Mouse (Mus musculus) hindbrain, embryonic 13.5 days (tissue): ENCODE measurements around the gene Bpi. TPM values are rescaled to one million over a fixed set of nuclear protein-coding genes. Genes with fewer than 3 reads are reported as not detected.
A peak's percentile ranks its signal among the peaks of the same experiment; 100 is the strongest.

ENCODE experiments used
- ATAC-seq: fragments of 200-750 bp; cut with Nextera tagmentation; 2 replicates; pipeline ENCODE4 v1.8.0; 2017; ENCODE audit warnings: moderate TSS enrichment; ENCODE audit not compliant: low FRiP score
- H3K27ac ChIP-seq: fragments of 300-500 bp; sonication (generic); 2 replicates; pipeline ENCODE4 v1.5.1; 2015; ENCODE audit warnings: inconsistent platforms, mild to moderate bottlenecking, moderate library complexity
- H3K27me3 ChIP-seq: fragments of 300-500 bp; sonication (generic); 2 replicates; pipeline ENCODE4 v1.6.1; 2015; ENCODE audit warnings: mild to moderate bottlenecking, inconsistent platforms
- H3K36me3 ChIP-seq: fragments of 300-500 bp; sonication (generic); 2 replicates; pipeline ENCODE4 v1.6.1; 2015; ENCODE audit warnings: mild to moderate bottlenecking, inconsistent platforms
- H3K4me1 ChIP-seq: fragments of 300-500 bp; sonication (generic); replicated peaks from 2 replicates; pipeline ENCODE4 v1.6.1; 2015; ENCODE audit warnings: inconsistent platforms
- H3K4me2 ChIP-seq: fragments of 300-500 bp; sonication (generic); 2 replicates; pipeline ENCODE4 v1.6.1; 2015; ENCODE audit warnings: inconsistent platforms, mild to moderate bottlenecking, moderate library complexity
- H3K4me3 ChIP-seq: fragments of 300-500 bp; sonication (generic); 2 replicates; pipeline ENCODE4 v1.5.1; 2015; ENCODE audit warnings: mild to moderate bottlenecking, inconsistent platforms
- H3K9ac ChIP-seq: fragments of 300-500 bp; sonication (generic); 2 replicates; pipeline ENCODE4 v1.6.1; 2015; ENCODE audit warnings: mild to moderate bottlenecking, inconsistent platforms
- H3K9me3 ChIP-seq: fragments of 300-500 bp; sonication (generic); 2 replicates; pipeline ENCODE4 v1.6.1; 2016; ENCODE audit warnings: inconsistent platforms
- WGBS: fragments of 180-500 bp; shearing (Covaris S2); methylation state at CpG from one replicate; pipeline ENCODE4 v1.1.7; 2015; 5-methylcytosine and 5-hydroxymethylcytosine counted together
- polyA plus RNA-seq: library from polyadenylated mRNA; unstranded; fragments of >200 nt; fragmentation: Nextera tagmentation; extraction: Ambion mirVana; gene quantifications from 2 replicates; pipeline ENCODE4 v1.2.1, GENCODE M21; 2015

Bpi gene
- polyA plus RNA-seq, 1 experiment from 2014 or later: not detected

GRCm38 (mm10) chr2:158245072-158245817 lies 12.6 kb upstream of the Bpi start:
- H3K27me3 ChIP-seq: no peaks in the 10 kb centered on the region
- no peak overlapping the region for H3K4me3 ChIP-seq
- H3K36me3 ChIP-seq: no peaks in the 10 kb centered on the region
- ATAC-seq: no peak
- no peaks in the 10 kb centered on the region for H3K4me1 ChIP-seq
- WGBS: 50% methylated on average over 4 of the region's 4 CpGs
- no peak overlapping the region for H3K9ac ChIP-seq
- no peak overlapping the region for H3K27ac ChIP-seq
- H3K4me2 ChIP-seq: no peak overlapping the region
- no peaks in the 10 kb centered on the region for H3K9me3 ChIP-seq

- no peaks in the 10 kb centered on the region for H3K4me1 ChIP-seq
- no peaks in the 10 kb centered on the region for H3K27me3 ChIP-seq
- no peak overlapping the region for H3K4me3 ChIP-seq
- ATAC-seq: no peak
- no peak overlapping the region for H3K9ac ChIP-seq
- 82% methylated on average over 6 of the region's 6 CpGs for WGBS
- no peak overlapping the region for H3K4me2 ChIP-seq
- H3K36me3 ChIP-seq: no peaks in the 10 kb centered on the region
- no peaks in the 10 kb centered on the region for H3K9me3 ChIP-seq
- H3K27ac ChIP-seq: no peak overlapping the region
Observed at GRCm38 (mm10) chr2:158247852-158248251, 10.0 kb upstream of the Bpi start.

GRCm38 (mm10) chr2:158248318-158248717 lies 9.6 kb upstream of the Bpi start:
- no peaks in the 10 kb centered on the region for H3K36me3 ChIP-seq
- H3K9ac ChIP-seq: no peak overlapping the region
- H3K27me3 ChIP-seq: no peaks in the 10 kb centered on the region
- no peak for ATAC-seq
- H3K4me3 ChIP-seq: no peak overlapping the region
- no peak overlapping the region for H3K4me2 ChIP-seq
- no peaks in the 10 kb centered on the region for H3K4me1 ChIP-seq
- no peak overlapping the region for H3K27ac ChIP-seq
- no peaks in the 10 kb centered on the region for H3K9me3 ChIP-seq
- 77% methylated on average over 7 of the region's 7 CpGs for WGBS

GRCm38 (mm10) chr2:158250558-158250957 lies 7.3 kb upstream of the Bpi start:
- Histone ChIP-seq H3K9ac (no peak overlapping the region), H3K27ac (no peak overlapping the region), H3K4me2 (no peak overlapping the region), H3K27me3 (no peaks in the 10 kb centered on the region), H3K9me3 (no peaks in the 10 kb centered on the region), H3K36me3 (no peaks in the 10 kb centered on the region), H3K4me3 (no peak overlapping the region), H3K4me1 (no peaks in the 10 kb centered on the region)
- 84% methylated on average over 4 of the region's 4 CpGs for WGBS
- no peak for ATAC-seq

- peaks cover 3% of the 10 kb centered on the region for H3K4me1 ChIP-seq
- H3K4me3 ChIP-seq: no peak overlapping the region
- H3K9me3 ChIP-seq: no peaks in the 10 kb centered on the region
- no peak overlapping the region for H3K4me2 ChIP-seq
- WGBS: 76% methylated on average over 5 of the region's 5 CpGs
- no peak overlapping the region for H3K9ac ChIP-seq
- ATAC-seq: no peak
- H3K27ac ChIP-seq: no peak overlapping the region
- no peaks in the 10 kb centered on the region for H3K27me3 ChIP-seq
- no peaks in the 10 kb centered on the region for H3K36me3 ChIP-seq
Observed at GRCm38 (mm10) chr2:158253806-158254205, 4.1 kb upstream of the Bpi start.

GRCm38 (mm10) chr2:158256894-158257293 lies 1.0 kb upstream of the Bpi start:
- H3K4me3 ChIP-seq: no peak overlapping the region
- WGBS: 30% methylated on average over 5 of the region's 5 CpGs
- no peak overlapping the region for H3K27ac ChIP-seq

GRCm38 (mm10) chr2:158258781-158259180 lies 887 bp downstream of the Bpi start:
- 14% methylated on average over 12 of the region's 12 CpGs for whole genome bisulfite sequencing
- Histone ChIP-seq H3K9ac (no peak overlapping the region), H3K27me3 (0 out of 2 replicates have a peak, but pooled peaks cover 5% of the 10 kb centered on the region), H3K27ac (no peak overlapping the region), H3K36me3 (no peaks in the 10 kb centered on the region), H3K4me2 (no peak overlapping the region), H3K4me1 (peaks cover 3% of the 10 kb centered on the region), H3K4me3 (no peak overlapping the region), H3K9me3 (no peaks in the 10 kb centered on the region)
- ATAC-seq: no peak

More at GRCm38 (mm10) chr2:158256894-158257293, 1.0 kb upstream of the Bpi start:
- peaks cover 3% of the 10 kb centered on the region for H3K4me1 ChIP-seq
- no peak overlapping the region for H3K4me2 ChIP-seq
- no peaks in the 10 kb centered on the region for H3K36me3 ChIP-seq
- ATAC-seq: no peak
- 0 out of 2 replicates have a peak, but pooled peaks cover 5% of the 10 kb centered on the region for H3K27me3 ChIP-seq
- no peaks in the 10 kb centered on the region for H3K9me3 ChIP-seq
- no peak overlapping the region for H3K9ac ChIP-seq

- H3K4me2 ChIP-seq: no peak overlapping the region
- no peaks in the 10 kb centered on the region for H3K36me3 ChIP-seq
- ATAC-seq: no peak
- H3K27ac ChIP-seq: no peak overlapping the region
- peaks cover 3% of the 10 kb centered on the region for H3K4me1 ChIP-seq
- whole genome bisulfite sequencing: 65% methylated on average over 8 of the region's 8 CpGs
- H3K4me3 ChIP-seq: no peak overlapping the region
- H3K9me3 ChIP-seq: no peaks in the 10 kb centered on the region
- H3K9ac ChIP-seq: no peak overlapping the region
- 0 out of 2 replicates have a peak, but pooled peaks cover 5% of the 10 kb centered on the region for H3K27me3 ChIP-seq
Observed at GRCm38 (mm10) chr2:158259498-158259897, 1.6 kb downstream of the Bpi start.

GRCm38 (mm10) chr2:158264877-158265276 lies 7.0 kb downstream of the Bpi start:
- H3K9me3 ChIP-seq: no peaks in the 10 kb centered on the region
- WGBS: 87% methylated on average over 3 of the region's 3 CpGs
- H3K4me2 ChIP-seq: no peak overlapping the region
- no peak for ATAC-seq
- H3K4me3 ChIP-seq: no peak overlapping the region
- H3K36me3 ChIP-seq: no peaks in the 10 kb centered on the region
- no peaks in the 10 kb centered on the region for H3K4me1 ChIP-seq
- no peak overlapping the region for H3K9ac ChIP-seq
- H3K27me3 ChIP-seq: 0 out of 2 replicates have a peak, but pooled peaks cover 5% of the 10 kb centered on the region
- no peak overlapping the region for H3K27ac ChIP-seq

- no peak overlapping the region for H3K27ac ChIP-seq
- H3K4me2 ChIP-seq: no peak overlapping the region
- no peak overlapping the region for H3K9ac ChIP-seq
- peaks cover 16% of the 10 kb centered on the region for H3K4me1 ChIP-seq
- no peak overlapping the region for H3K4me3 ChIP-seq
- no peaks in the 10 kb centered on the region for H3K36me3 ChIP-seq
- no peaks in the 10 kb centered on the region for H3K27me3 ChIP-seq
- no peak for ATAC-seq
- no peaks in the 10 kb centered on the region for H3K9me3 ChIP-seq
- WGBS: 77% methylated on average over 8 of the region's 8 CpGs
Observed at GRCm38 (mm10) chr2:158270017-158270416, 12.1 kb downstream of the Bpi start.

- no peak overlapping the region for H3K9ac ChIP-seq
- no peak for ATAC-seq
- no peaks in the 10 kb centered on the region for H3K27me3 ChIP-seq
- H3K27ac ChIP-seq: 0 out of 2 replicates have a peak overlapping the region, but pooled peaks have one; percentile 48
- no peaks in the 10 kb centered on the region for H3K9me3 ChIP-seq
- no peak overlapping the region for H3K4me3 ChIP-seq
- no peaks in the 10 kb centered on the region for H3K36me3 ChIP-seq
- WGBS: 23% methylated on average over 2 of the region's 2 CpGs
- H3K4me2 ChIP-seq: no peak overlapping the region
- peaks cover 23% of the 10 kb centered on the region for H3K4me1 ChIP-seq
Observed at GRCm38 (mm10) chr2:158273646-158274045, 15.8 kb downstream of the Bpi start.

- H3K4me3 ChIP-seq: no peak overlapping the region
Observed at GRCm38 (mm10) chr2:158275349-158275748, 17.5 kb downstream of the Bpi start.

GRCm38 (mm10) chr2:158275811-158276210 lies 17.9 kb downstream of the Bpi start:
- WGBS: 68% methylated on average over 4 of the region's 4 CpGs
- no peak for ATAC-seq

More at GRCm38 (mm10) chr2:158275349-158275748, 17.5 kb downstream of the Bpi start:
- Histone ChIP-seq H3K4me1 (peaks cover 23% of the 10 kb centered on the region), H3K9ac (no peak overlapping the region), H3K9me3 (no peaks in the 10 kb centered on the region), H3K36me3 (no peaks in the 10 kb centered on the region), H3K27me3 (no peaks in the 10 kb centered on the region), H3K27ac (no peak overlapping the region), H3K4me2 (no peak overlapping the region)
- ATAC-seq: no peak
- 89% methylated on average over 3 of the region's 3 CpGs for WGBS

More at GRCm38 (mm10) chr2:158275811-158276210, 17.9 kb downstream of the Bpi start:
- Histone ChIP-seq H3K36me3 (no peaks in the 10 kb centered on the region), H3K4me1 (peaks cover 23% of the 10 kb centered on the region), H3K27me3 (no peaks in the 10 kb centered on the region), H3K4me3 (no peak overlapping the region), H3K9me3 (no peaks in the 10 kb centered on the region), H3K27ac (no peak overlapping the region), H3K9ac (no peak overlapping the region), H3K4me2 (no peak overlapping the region)
